Comparison of ENCODE assay signal across 9 mouse cellular contexts in the genomic region with DNA sequence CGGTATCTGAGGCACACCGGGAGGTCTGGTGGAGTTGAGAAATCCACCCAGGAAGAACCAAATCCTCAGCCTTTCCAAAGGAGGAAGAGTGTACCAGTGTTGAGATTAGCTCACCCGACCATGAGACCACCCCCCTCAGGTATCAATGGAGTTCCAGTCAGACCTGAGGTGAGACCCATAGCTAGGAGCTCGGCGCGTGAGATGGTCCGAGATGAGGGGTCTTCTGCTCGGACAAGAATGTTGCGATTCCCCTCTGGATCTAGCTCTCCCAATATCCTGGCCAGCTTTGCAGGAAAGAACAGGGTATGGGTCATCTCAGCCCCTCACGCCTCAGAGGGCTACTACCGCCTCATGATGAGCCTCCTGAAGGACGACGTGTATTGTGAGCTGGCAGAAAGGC. TPM values are rescaled to one million over a fixed set of nuclear protein-coding genes. Genes with fewer than 3 reads are reported as not detected.
DNase-seq lines count a peak whose midpoint lies in the region; ATAC-seq and TF ChIP-seq lines count a peak whose summit lies in the region.
"Had no signal": no experiment of that assay in that cellular context is flagged by ENCODE, and none has a peak within 500 bp of the region (broad histone marks: within the 10 kb centered on the region; RNA-seq: fewer than 3 reads in every experiment).

No protein-coding gene starts in this region.

- peak overlapping the region; percentile 62 for H3K4me3 ChIP-seq in heart, embryonic 12.5 days
- H3K4me3 ChIP-seq in bone marrow, adult 2 months (replicated peaks; ENCODE audit: control insufficient read depth, low read depth, low read length): peak overlapping the region; percentile 4
- H3K4me3 ChIP-seq in forebrain, embryonic 14.5 days (ENCODE audit: low read depth, low read length): no peak overlapping the region
- no peak overlapping the region for H3K4me3 ChIP-seq in liver, embryonic 12.5 days

- WGBS in heart, embryonic 12.5 days: 74% methylated on average over 13 of the region's 13 CpGs
- 79% methylated on average over 13 of the region's 13 CpGs for WGBS in bone marrow, adult 2 months
- WGBS in forebrain, embryonic 14.5 days: 93% methylated on average over 13 of the region's 13 CpGs
- 78% methylated on average over 13 of the region's 13 CpGs for WGBS in liver, embryonic 12.5 days (ENCODE audit: insufficient replicate concordance)

- H3K4me1 ChIP-seq in heart, embryonic 12.5 days (replicated peaks): peaks cover 58% of the 10 kb centered on the region
- H3K4me1 ChIP-seq in bone marrow, adult 2 months (ENCODE audit: control insufficient read depth, insufficient read depth, low read length): peaks cover 2% of the 10 kb centered on the region
- no peaks in the 10 kb centered on the region for H3K4me1 ChIP-seq in forebrain, embryonic 14.5 days (ENCODE audit: control insufficient read depth, insufficient read depth, low read length)
- H3K4me1 ChIP-seq in liver, embryonic 12.5 days: peaks cover 7% of the 10 kb centered on the region; the same call in 1 of the 2 replicates

- no peaks in the 10 kb centered on the region for H3K27me3 ChIP-seq in heart, embryonic 12.5 days (replicated peaks)
- no peaks in the 10 kb centered on the region for H3K27me3 ChIP-seq in forebrain, embryonic 14.5 days (replicated peaks; ENCODE audit: control insufficient read depth, insufficient read depth, low read length)
- no peaks in the 10 kb centered on the region for H3K27me3 ChIP-seq in liver, embryonic 12.5 days (replicated peaks)
- H3K27me3 ChIP-seq: hindbrain, embryonic 15.5 days had no signal

- H3K36me3 ChIP-seq in heart, embryonic 12.5 days: peaks cover 6% of the 10 kb centered on the region; the same call in 1 of the 2 replicates
- no peaks in the 10 kb centered on the region for H3K36me3 ChIP-seq in forebrain, embryonic 14.5 days (ENCODE audit: control insufficient read depth, insufficient read depth, low read length)
- H3K36me3 ChIP-seq in liver, embryonic 12.5 days: no peaks in the 10 kb centered on the region
- H3K36me3 ChIP-seq: hindbrain, embryonic 15.5 days had no signal

- peak overlapping the region; percentile 87 for H3K4me2 ChIP-seq in heart, embryonic 12.5 days
- H3K4me2 ChIP-seq in forebrain, embryonic 14.5 days (ENCODE audit: low read length): peak overlapping the region; percentile 54; the same call in 1 of the 2 replicates
- peak overlapping the region; percentile 37; the same call in 1 of the 2 replicates for H3K4me2 ChIP-seq in liver, embryonic 12.5 days

- H3K27ac ChIP-seq in heart, embryonic 12.5 days (ENCODE audit: poor library complexity, severe bottlenecking): peak overlapping the region; percentile 97; the same call in 1 of the 2 replicates
- no peak overlapping the region for H3K27ac ChIP-seq in bone marrow, adult 2 months (ENCODE audit: control insufficient read depth, insufficient read depth, low read depth, low read length, poor library complexity)
- no peak overlapping the region for H3K27ac ChIP-seq in forebrain, embryonic 14.5 days (ENCODE audit: low read depth, low read length)
- H3K27ac ChIP-seq in liver, embryonic 12.5 days: no peak overlapping the region
- H3K27ac ChIP-seq: hindbrain, embryonic 15.5 days had no signal

- TF ChIP-seq CTCF in bone marrow, adult 2 months (IDR thresholded peaks at IDR 0.05; ENCODE audit: control insufficient read depth, insufficient read depth, low read length): no peak

- H3K9ac ChIP-seq in heart, embryonic 12.5 days: peak overlapping the region; percentile 85; the same call in 1 of the 2 replicates
- no peak overlapping the region for H3K9ac ChIP-seq in forebrain, embryonic 14.5 days (ENCODE audit: low read length)
- H3K9ac ChIP-seq in liver, embryonic 12.5 days: no peak overlapping the region

- no peaks in the 10 kb centered on the region for H3K9me3 ChIP-seq in heart, embryonic 12.5 days (replicated peaks)
- H3K9me3 ChIP-seq in forebrain, embryonic 14.5 days (replicated peaks; ENCODE audit: control insufficient read depth, low read length): no peaks in the 10 kb centered on the region
- H3K9me3 ChIP-seq in liver, embryonic 12.5 days (replicated peaks): no peaks in the 10 kb centered on the region
- H3K9me3 ChIP-seq: hindbrain, embryonic 15.5 days had no signal

- TF ChIP-seq POLR2A in bone marrow, adult 2 months (IDR thresholded peaks at IDR 0.05; ENCODE audit: borderline replicate concordance, control insufficient read depth, low read depth, low read length): no peak

- ATAC-seq in heart, embryonic 12.5 days (ENCODE audit: insufficient number of reproducible peaks, low FRiP score): no peak
- ATAC-seq in forebrain, embryonic 14.5 days: no peak
- ATAC-seq in liver, embryonic 12.5 days: no peak

- no peak for DNase-seq in heart, adult 8-10 months (ENCODE audit: low spot score)
- no peak for DNase-seq in forebrain, embryonic 14.5 days (ENCODE audit: low spot score)
- no peak for DNase-seq in layer of hippocampus, adult 18-20 months (ENCODE audit: low spot score in 2 of 2)
- DNase-seq in thymus, adult 18-20 months: no peak
- DNase-seq in natural killer cell, adult 2 months (ENCODE audit: low spot score in 2 of 2): no peak

RNA-seq across cellular contexts. Expression of a gene that starts 1.8 kb away (rescaled TPM):
- 102 TPM in 2 replicates for polyA plus RNA-seq in heart, embryonic 12.5 days (2016; fragmentation: Nextera tagmentation; extraction: Ambion mirVana)
- total RNA-seq in heart, adult 8-10 months (2022): 10 to 100 TPM; 41.6 to 54.5 (median 48.7) TPM
- 15.2 and 15.6 TPM in 2 replicates for polyA plus RNA-seq in bone marrow, adult 2 months (2011; ENCODE audit: insufficient read depth, insufficient read length, low replicate concordance, missing spikeins)
- 14.1 and 22.6 TPM in 2 replicates for polyA plus RNA-seq in forebrain, embryonic 14.5 days (2014; fragmentation: Nextera tagmentation; extraction: Ambion mirVana)
- 10.9 and 12.2 TPM in 2 replicates for polyA plus RNA-seq in liver, embryonic 12.5 days (2016; fragmentation: Nextera tagmentation; extraction: Ambion mirVana)
- 1 to 10 TPM; 1.9 to 3.1 TPM for total RNA-seq in layer of hippocampus, adult 18-20 months (2021)

Comparison
In these comparisons a context has a peak if more than half of its experiments do, and no peak if none do; other contexts are left out.
1. H3K4me2 ChIP-seq: peak in every context shown above with its lines; median percentile 87 in heart, embryonic 12.5 days; 54 in forebrain, embryonic 14.5 days; 37 in liver, embryonic 12.5 days.
2. H3K4me3 ChIP-seq: peak in heart, embryonic 12.5 days (single experiment) and bone marrow, adult 2 months (single experiment); none in forebrain, embryonic 14.5 days (single experiment) and liver, embryonic 12.5 days (single experiment).